Mouse (Mus musculus): ENCODE data around the gene Dffb.

The Dffb gene

GRCm38 (mm10) chr4:153974431-153975291, at the start of gene Dffb, which contains the start of gene Cep104:
Gene Dffb, minus strand, starts transcription at chr4:153975126.
Gene Cep104, plus strand, starts transcription at chr4:153975194.
- DNase-seq (ENCODE audit: low spot score in 2 of 2): peak; percentile 89 to 90

- DNase-seq (ENCODE audit: low spot score in 2 of 2): no peak
Measured at GRCm38 (mm10) chr4:154023754-154024601, 49.1 kb upstream of the Dffb start.

GRCm38 (mm10) chr4:154022844-154023243, 47.9 kb upstream of the Dffb start:
- no peak for DNase-seq (ENCODE audit: low spot score in 2 of 2)

GRCm38 (mm10) chr4:154022407-154022806, 47.5 kb upstream of the Dffb start:
- no peak for DNase-seq (ENCODE audit: low spot score in 2 of 2)

GRCm38 (mm10) chr4:154021432-154021831, 46.5 kb upstream of the Dffb start:
- DNase-seq (ENCODE audit: low spot score in 2 of 2): no peak

GRCm38 (mm10) chr4:154019571-154019970, 44.6 kb upstream of the Dffb start:
- DNase-seq (ENCODE audit: low spot score in 2 of 2): no peak

GRCm38 (mm10) chr4:154015476-154015875, 40.5 kb upstream of the Dffb start:
- no peak for DNase-seq (ENCODE audit: low spot score in 2 of 2)

GRCm38 (mm10) chr4:154012132-154012882, 37.4 kb upstream of the Dffb start:
- DNase-seq (ENCODE audit: low spot score in 2 of 2): no peak

GRCm38 (mm10) chr4:154011646-154012089, 36.7 kb upstream of the Dffb start, which contains the start of gene Lrrc47:
Gene Lrrc47, plus strand, starts transcription at chr4:154011731.
- peak; percentile 65 to 77 for DNase-seq (ENCODE audit: low spot score in 2 of 2)

GRCm38 (mm10) chr4:154010907-154011645, 36.1 kb upstream of the Dffb start:
- DNase-seq (ENCODE audit: low spot score in 2 of 2): no peak

- no peak for DNase-seq (ENCODE audit: low spot score in 2 of 2)
Measured at GRCm38 (mm10) chr4:154007759-154008158, 32.8 kb upstream of the Dffb start.

GRCm38 (mm10) chr4:154006264-154006663, 31.3 kb upstream of the Dffb start:
- no peak for DNase-seq (ENCODE audit: low spot score in 2 of 2)

GRCm38 (mm10) chr4:154005488-154005887, 30.6 kb upstream of the Dffb start:
- no peak for DNase-seq (ENCODE audit: low spot score in 2 of 2)

GRCm38 (mm10) chr4:153993505-153993904, 18.6 kb upstream of the Dffb start:
- no peak for DNase-seq (ENCODE audit: low spot score in 2 of 2)

GRCm38 (mm10) chr4:153992715-153993114, 17.8 kb upstream of the Dffb start:
- no peak for DNase-seq (ENCODE audit: low spot score in 2 of 2)

GRCm38 (mm10) chr4:153980470-153980869, 5.5 kb upstream of the Dffb start:
- DNase-seq (ENCODE audit: low spot score in 2 of 2): no peak

- DNase-seq (ENCODE audit: low spot score in 2 of 2): no peak
Measured at GRCm38 (mm10) chr4:153979243-153979642, 4.3 kb upstream of the Dffb start.

- no peak for DNase-seq (ENCODE audit: low spot score in 2 of 2)
Measured at GRCm38 (mm10) chr4:153975768-153976167, 842 bp upstream of the Dffb start.

- no peak for DNase-seq (ENCODE audit: low spot score in 2 of 2)
Measured at GRCm38 (mm10) chr4:153975292-153975662, 351 bp upstream of the Dffb start.

- no peak for DNase-seq (ENCODE audit: low spot score in 2 of 2)
Measured at GRCm38 (mm10) chr4:153968063-153968462, 6.9 kb downstream of the Dffb start.

GRCm38 (mm10) chr4:153967556-153967955, 7.4 kb downstream of the Dffb start:
- no peak for DNase-seq (ENCODE audit: low spot score in 2 of 2)

All from frontal cortex, postnatal 14 days (tissue).